Mouse (Mus musculus) cortical plate, adult 2 months (tissue): ENCODE data around the gene Apoc3.

Source experiments
- CTCF ChIP-seq: fragments of 200-500 bp; IDR thresholded peaks from 2 replicates; pipeline ENCODE4 v1.5.1; 2011; ENCODE audit warnings: mild to moderate bottlenecking, control low read depth, low read length; ENCODE audit not compliant: insufficient read depth; ENCODE audit errors: extremely low read depth
- POLR2A ChIP-seq: fragments of 200-500 bp; IDR thresholded peaks from 2 replicates; pipeline ENCODE4 v1.6.1; 2011; ENCODE audit warnings: mild to moderate bottlenecking, low read length, control low read depth; ENCODE audit not compliant: insufficient read depth; ENCODE audit errors: extremely low read depth

DNA sequence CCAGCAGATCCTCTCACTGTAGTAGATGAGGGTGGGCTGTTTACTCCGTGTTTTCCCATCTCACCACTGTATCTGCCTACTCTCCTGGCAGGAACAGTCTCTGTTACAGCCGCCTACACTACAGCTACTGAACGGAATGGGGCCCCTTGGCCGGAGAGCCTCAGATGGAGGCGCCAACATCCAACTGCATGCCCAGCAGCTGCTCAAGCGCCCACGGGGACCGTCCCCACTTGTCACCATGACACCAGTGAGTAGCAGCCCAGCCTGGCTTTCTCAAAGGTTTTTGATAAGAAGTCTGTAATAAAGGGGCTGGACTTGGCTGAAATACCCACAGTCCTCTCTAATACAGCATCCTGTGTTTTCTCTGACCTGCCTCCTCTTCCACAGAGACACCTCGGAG is 37.0 kb downstream of the Apoc3 start:
- no peak for TF ChIP-seq CTCF
- no peak for TF ChIP-seq POLR2A
